Mouse (Mus musculus): Measurements from ENCODE around the gene Haghl. TPM values are rescaled to one million over a fixed set of nuclear protein-coding genes. Genes with fewer than 3 reads are reported as not detected.

Gene Haghl
- polyA plus RNA-seq, 1 experiment from 2014 or later, result 42.1 TPM

GRCm38 (mm10) chr17:25830200-25830753, 44.8 kb upstream of the Haghl start:
- H3K36me3 ChIP-seq (ENCODE audit: control insufficient read depth, insufficient read depth, low read length), result peaks cover 45% of the 10 kb centered on the region
- peak overlapping the region; percentile 76; the same call in 1 of the 2 replicates for H3K9ac ChIP-seq (ENCODE audit: low read depth, low read length)
- H3K4me1 ChIP-seq (ENCODE audit: control insufficient read depth, insufficient read depth, low read length), result peaks cover 38% of the 10 kb centered on the region
- DNase-seq (ENCODE audit: low spot score) (no peak), ATAC-seq (ENCODE audit: low read depth) (no peak)
- no peaks in the 10 kb centered on the region for H3K9me3 ChIP-seq (ENCODE audit: control insufficient read depth, low read length)
- peak overlapping the region; percentile 76; the same call in 1 of the 2 replicates for H3K4me2 ChIP-seq (ENCODE audit: low read depth, low read length)
- WGBS, result 82% methylated on average over 4 of the region's 4 CpGs
- H3K27ac ChIP-seq (replicated peaks; ENCODE audit: low read depth, low read length), result no peak overlapping the region
- H3K27me3 ChIP-seq (replicated peaks; ENCODE audit: control insufficient read depth, insufficient read depth, low read length), result no peaks in the 10 kb centered on the region
- peak overlapping the region; percentile 52; the same call in 1 of the 2 replicates for H3K4me3 ChIP-seq (ENCODE audit: low read depth, low read length)

DNA sequence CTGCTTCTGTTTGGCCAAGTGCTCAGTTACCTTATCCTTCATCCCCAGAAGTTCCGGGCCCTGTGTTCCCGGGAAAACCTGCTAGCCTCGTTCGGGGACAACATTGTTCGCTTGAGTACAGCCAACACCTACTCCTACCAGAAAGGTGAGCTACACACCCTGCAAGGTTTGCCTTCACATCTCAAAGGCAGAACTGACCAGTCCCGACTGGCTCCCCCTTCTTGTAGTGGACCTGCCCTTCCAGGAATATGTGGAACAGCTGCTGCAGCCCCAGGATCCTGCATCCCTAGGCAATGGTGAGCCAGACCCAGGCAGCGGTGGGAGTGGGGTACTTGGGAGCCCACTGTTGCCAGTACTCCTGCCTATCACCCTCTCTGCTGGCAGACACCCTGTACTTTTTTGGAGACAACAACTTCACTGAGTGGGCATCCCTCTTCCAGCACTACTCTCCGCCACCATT, 44.1 kb upstream of the Haghl start:
- no peaks in the 10 kb centered on the region for H3K27me3 ChIP-seq (replicated peaks; ENCODE audit: control insufficient read depth, insufficient read depth, low read length)
- peak overlapping the region; percentile 76 for H3K4me2 ChIP-seq (ENCODE audit: low read depth, low read length)
- H3K4me1 ChIP-seq (ENCODE audit: control insufficient read depth, insufficient read depth, low read length), result peaks cover 36% of the 10 kb centered on the region
- peak overlapping the region; percentile 52 for H3K4me3 ChIP-seq (ENCODE audit: low read depth, low read length)
- H3K36me3 ChIP-seq (ENCODE audit: control insufficient read depth, insufficient read depth, low read length), result peaks cover 45% of the 10 kb centered on the region
- H3K27ac ChIP-seq (replicated peaks; ENCODE audit: low read depth, low read length), result peak overlapping the region; percentile 90
- ATAC-seq (ENCODE audit: low read depth) (no peak), DNase-seq (ENCODE audit: low spot score) (no peak)
- 31% methylated on average over 8 of the region's 8 CpGs for WGBS
- no peaks in the 10 kb centered on the region for H3K9me3 ChIP-seq (ENCODE audit: control insufficient read depth, low read length)
- peak overlapping the region; percentile 76 for H3K9ac ChIP-seq (ENCODE audit: low read depth, low read length)

DNA sequence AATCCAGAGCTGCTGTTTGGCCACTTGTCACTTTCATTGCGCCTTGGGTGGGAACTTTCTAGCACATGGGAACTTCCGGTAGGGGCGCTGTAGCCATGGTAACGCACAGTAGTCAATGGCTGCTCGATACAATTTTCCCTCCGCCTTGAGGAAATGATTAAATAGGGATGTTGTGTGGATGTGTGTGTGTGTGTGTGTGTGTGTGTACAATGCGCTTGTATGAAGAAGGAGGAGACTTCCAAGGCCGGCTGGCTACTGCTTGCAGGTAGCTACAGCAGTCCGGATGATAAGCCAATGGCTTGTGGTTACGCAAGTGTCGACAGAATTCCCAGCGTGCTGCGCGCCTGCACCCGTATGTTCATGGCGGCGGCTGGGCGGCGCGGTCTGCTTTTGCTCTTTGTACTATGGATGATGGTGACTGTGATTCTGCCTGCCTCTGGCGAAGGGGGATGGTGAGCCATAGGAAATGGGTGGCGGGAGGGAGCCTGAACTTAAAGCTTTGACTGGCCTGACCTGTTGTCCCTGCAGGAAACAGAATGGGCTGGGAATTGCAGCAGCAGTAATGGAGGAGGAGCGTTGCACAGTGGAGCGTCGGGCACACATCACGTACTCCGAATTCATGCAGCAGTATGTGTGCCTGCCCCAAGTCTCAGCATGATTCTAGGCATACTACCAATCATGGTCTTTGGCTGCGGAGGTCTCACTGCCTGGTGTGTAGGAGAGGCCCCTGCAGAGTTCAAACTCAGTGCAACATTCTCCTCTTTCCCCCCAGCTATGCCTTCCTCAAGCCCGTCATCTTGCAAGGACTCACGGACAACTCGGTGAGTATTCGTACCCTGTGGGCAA, 43.5 kb upstream of the Haghl start, which contains the start of gene Jmjd8:
Jmjd8 (plus strand) TSS at position 156 of the 846 bp plus-strand sequence.
- Histone ChIP-seq H3K27me3 (replicated peaks; ENCODE audit: control insufficient read depth, insufficient read depth, low read length) (no peaks in the 10 kb centered on the region), H3K4me1 (ENCODE audit: control insufficient read depth, insufficient read depth, low read length) (peaks cover 36% of the 10 kb centered on the region), H3K27ac (replicated peaks; ENCODE audit: low read depth, low read length) (peak within 1 kb of the TSS; percentile 90), H3K4me2 (ENCODE audit: low read depth, low read length) (peak within 1 kb of the TSS; percentile 76), H3K9ac (ENCODE audit: low read depth, low read length) (peak within 1 kb of the TSS; percentile 76), H3K36me3 (ENCODE audit: control insufficient read depth, insufficient read depth, low read length) (peaks cover 45% of the 10 kb centered on the region), H3K9me3 (ENCODE audit: control insufficient read depth, low read length) (no peaks in the 10 kb centered on the region), H3K4me3 (ENCODE audit: low read depth, low read length) (peak within 1 kb of the TSS; percentile 52)
- ATAC-seq (ENCODE audit: low read depth) (peak; percentile 62), DNase-seq (ENCODE audit: low spot score) (peak; percentile 94)
- WGBS, result 2% methylated on average over 32 of the region's 32 CpGs

DNA sequence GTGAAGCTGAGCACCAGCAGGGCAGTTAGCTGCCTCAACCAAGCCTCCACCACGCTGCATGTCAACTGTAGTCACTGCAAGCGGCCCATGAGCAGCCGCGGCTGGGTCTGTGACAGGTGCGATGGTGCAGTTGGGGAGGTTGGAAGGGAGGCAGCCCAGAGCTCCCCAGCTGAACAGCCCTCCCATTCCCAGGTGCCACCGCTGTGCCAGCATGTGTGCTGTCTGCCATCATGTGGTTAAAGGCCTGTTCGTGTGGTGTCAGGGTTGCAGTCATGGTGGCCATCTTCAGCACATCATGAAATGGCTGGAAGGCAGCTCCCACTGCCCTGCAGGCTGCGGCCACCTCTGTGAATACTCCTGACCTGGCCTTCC, 42.7 kb upstream of the Haghl start:
- Histone ChIP-seq H3K9me3 (ENCODE audit: control insufficient read depth, low read length) (no peaks in the 10 kb centered on the region), H3K4me1 (ENCODE audit: control insufficient read depth, insufficient read depth, low read length) (peaks cover 35% of the 10 kb centered on the region), H3K27me3 (replicated peaks; ENCODE audit: control insufficient read depth, insufficient read depth, low read length) (no peaks in the 10 kb centered on the region), H3K9ac (ENCODE audit: low read depth, low read length) (peak overlapping the region; percentile 76; the same call in 1 of the 2 replicates), H3K27ac (replicated peaks; ENCODE audit: low read depth, low read length) (no peak overlapping the region; the same call in 1 of the 2 replicates), H3K4me2 (ENCODE audit: low read depth, low read length) (peak overlapping the region; percentile 76), H3K4me3 (ENCODE audit: low read depth, low read length) (peak overlapping the region; percentile 52), H3K36me3 (ENCODE audit: control insufficient read depth, insufficient read depth, low read length) (peaks cover 45% of the 10 kb centered on the region)
- ATAC-seq (ENCODE audit: low read depth), result no peak
- 81% methylated on average over 8 of the region's 8 CpGs for WGBS
- no peak for DNase-seq (ENCODE audit: low spot score)

GRCm38 (mm10) chr17:25827546-25828222, 42.2 kb upstream of the Haghl start:
- no peak overlapping the region for H3K9ac ChIP-seq (ENCODE audit: low read depth, low read length)
- H3K36me3 ChIP-seq (ENCODE audit: control insufficient read depth, insufficient read depth, low read length), result peaks cover 45% of the 10 kb centered on the region
- peaks cover 35% of the 10 kb centered on the region for H3K4me1 ChIP-seq (ENCODE audit: control insufficient read depth, insufficient read depth, low read length)
- H3K4me2 ChIP-seq (ENCODE audit: low read depth, low read length), result no peak overlapping the region
- H3K27ac ChIP-seq (replicated peaks; ENCODE audit: low read depth, low read length), result no peak overlapping the region
- no peaks in the 10 kb centered on the region for H3K27me3 ChIP-seq (replicated peaks; ENCODE audit: control insufficient read depth, insufficient read depth, low read length)
- H3K9me3 ChIP-seq (ENCODE audit: control insufficient read depth, low read length), result no peaks in the 10 kb centered on the region
- no peak overlapping the region for H3K4me3 ChIP-seq (ENCODE audit: low read depth, low read length)
- no peak for ATAC-seq (ENCODE audit: low read depth)
- 93% methylated on average over 19 of the region's 22 CpGs for WGBS
- no peak for DNase-seq (ENCODE audit: low spot score)

- peaks cover 34% of the 10 kb centered on the region for H3K4me1 ChIP-seq (ENCODE audit: control insufficient read depth, insufficient read depth, low read length)
- 97% methylated on average over 13 of the region's 13 CpGs for WGBS
Measured at GRCm38 (mm10) chr17:25827011-25827410, 41.5 kb upstream of the Haghl start.

DNA sequence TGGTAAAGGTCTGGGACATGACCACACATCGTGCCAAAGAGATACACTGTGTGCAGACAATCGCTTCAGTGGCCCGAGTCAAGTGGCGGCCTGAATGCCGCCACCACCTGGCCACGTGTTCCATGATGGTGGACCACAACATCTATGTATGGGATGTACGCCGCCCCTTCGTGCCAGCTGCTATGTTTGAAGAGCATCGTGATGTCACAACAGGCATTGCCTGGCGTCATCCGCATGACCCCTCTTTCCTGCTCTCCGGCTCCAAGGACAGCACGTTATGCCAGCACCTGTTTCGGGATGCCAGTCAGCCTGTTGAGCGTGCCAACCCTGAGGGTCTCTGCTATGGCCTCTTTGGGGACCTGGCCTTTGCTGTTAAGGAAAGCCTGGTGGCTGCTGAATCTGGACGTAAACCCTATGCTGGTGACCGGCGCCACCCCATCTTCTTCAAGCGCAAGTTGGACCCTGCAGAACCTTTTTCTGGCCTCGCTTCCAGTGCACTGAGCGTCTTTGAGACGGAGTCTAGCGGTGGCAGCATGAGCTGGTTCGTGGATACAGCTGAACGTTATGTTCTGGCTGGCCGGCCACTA, 40.6 kb upstream of the Haghl start:
- Histone ChIP-seq H3K27me3 (replicated peaks; ENCODE audit: control insufficient read depth, insufficient read depth, low read length) (peaks cover 2% of the 10 kb centered on the region; the same call in 1 of the 2 replicates), H3K4me1 (ENCODE audit: control insufficient read depth, insufficient read depth, low read length) (peaks cover 25% of the 10 kb centered on the region), H3K27ac (replicated peaks; ENCODE audit: low read depth, low read length) (no peak overlapping the region), H3K9ac (ENCODE audit: low read depth, low read length) (no peak overlapping the region), H3K36me3 (ENCODE audit: control insufficient read depth, insufficient read depth, low read length) (peaks cover 38% of the 10 kb centered on the region), H3K4me2 (ENCODE audit: low read depth, low read length) (no peak overlapping the region), H3K9me3 (ENCODE audit: control insufficient read depth, low read length) (no peaks in the 10 kb centered on the region), H3K4me3 (ENCODE audit: low read depth, low read length) (no peak overlapping the region)
- ATAC-seq (ENCODE audit: low read depth) (no peak), DNase-seq (ENCODE audit: low spot score) (no peak)
- WGBS, result 94% methylated on average over 27 of the region's 27 CpGs

More at GRCm38 (mm10) chr17:25827011-25827410, 41.5 kb upstream of the Haghl start:
- H3K4me2 ChIP-seq (ENCODE audit: low read depth, low read length), result no peak overlapping the region
- ATAC-seq (ENCODE audit: low read depth) (no peak), DNase-seq (ENCODE audit: low spot score) (no peak)
- no peaks in the 10 kb centered on the region for H3K27me3 ChIP-seq (replicated peaks; ENCODE audit: control insufficient read depth, insufficient read depth, low read length)
- no peak overlapping the region for H3K9ac ChIP-seq (ENCODE audit: low read depth, low read length)
- peaks cover 45% of the 10 kb centered on the region for H3K36me3 ChIP-seq (ENCODE audit: control insufficient read depth, insufficient read depth, low read length)
- no peaks in the 10 kb centered on the region for H3K9me3 ChIP-seq (ENCODE audit: control insufficient read depth, low read length)
- no peak overlapping the region for H3K4me3 ChIP-seq (ENCODE audit: low read depth, low read length)
- H3K27ac ChIP-seq (replicated peaks; ENCODE audit: low read depth, low read length), result no peak overlapping the region

DNA sequence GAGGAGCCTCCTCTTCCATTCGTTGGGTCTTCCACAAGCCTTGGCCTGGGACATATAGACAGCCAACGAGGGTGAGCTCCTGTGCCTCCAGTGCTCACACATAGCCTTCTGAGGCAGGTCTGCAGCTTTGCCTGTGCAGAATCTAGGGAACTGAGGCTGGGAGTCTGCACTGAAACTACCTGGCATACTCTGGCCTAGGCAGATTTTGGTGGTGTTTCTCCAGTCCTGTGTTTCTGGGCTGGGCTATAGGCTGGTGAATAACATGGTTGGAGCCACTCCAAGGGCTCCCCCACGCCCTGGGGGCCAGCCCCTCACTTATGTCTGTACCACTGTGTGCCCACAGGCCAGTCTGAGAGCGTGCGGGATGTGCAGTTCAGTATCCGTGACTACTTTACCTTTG, 39.8 kb upstream of the Haghl start:
- Histone ChIP-seq H3K9me3 (ENCODE audit: control insufficient read depth, low read length) (no peaks in the 10 kb centered on the region), H3K27me3 (replicated peaks; ENCODE audit: control insufficient read depth, insufficient read depth, low read length) (peaks cover 9% of the 10 kb centered on the region), H3K4me2 (ENCODE audit: low read depth, low read length) (no peak overlapping the region), H3K4me3 (ENCODE audit: low read depth, low read length) (no peak overlapping the region), H3K9ac (ENCODE audit: low read depth, low read length) (no peak overlapping the region), H3K27ac (replicated peaks; ENCODE audit: low read depth, low read length) (no peak overlapping the region), H3K36me3 (ENCODE audit: control insufficient read depth, insufficient read depth, low read length) (peaks cover 30% of the 10 kb centered on the region), H3K4me1 (ENCODE audit: control insufficient read depth, insufficient read depth, low read length) (peaks cover 18% of the 10 kb centered on the region)
- WGBS, result 88% methylated on average over 6 of the region's 6 CpGs
- DNase-seq (ENCODE audit: low spot score) (no peak), ATAC-seq (ENCODE audit: low read depth) (no peak)
